Mouse (Mus musculus) lung, embryonic 14.5 days (tissue): ENCODE results near the gene Polr3g. TPM values are rescaled to one million over a fixed set of nuclear protein-coding genes. Genes with fewer than 3 reads are reported as not detected.
A peak's percentile ranks its signal among the peaks of the same experiment; 100 is the strongest.

Experiments used
- ATAC-seq: fragments of 200-750 bp; cut with Nextera tagmentation; 2 replicates; pipeline ENCODE4 v1.8.0; 2017; ENCODE audit warnings: mild to moderate bottlenecking, moderate TSS enrichment, moderate library complexity; ENCODE audit not compliant: insufficient read depth
- DNase-seq: peaks from one replicate; pipeline ENCODE4 v3.0.0-alpha.2; 2015
- H3K27ac ChIP-seq: fragments of 300-500 bp; sonication (generic); 2 replicates; pipeline ENCODE4 v1.5.1; 2014; ENCODE audit warnings: low read depth, mild to moderate bottlenecking, moderate library complexity
- H3K27me3 ChIP-seq: fragments of 300-500 bp; sonication (generic); 2 replicates; pipeline ENCODE4 v1.6.1; 2014; ENCODE audit warnings: low read length, control low read depth; ENCODE audit not compliant: insufficient read depth
- H3K36me3 ChIP-seq: fragments of 300-500 bp; sonication (generic); 2 replicates; pipeline ENCODE4 v1.6.1; 2014; ENCODE audit warnings: control low read depth; ENCODE audit not compliant: insufficient read depth
- H3K4me1 ChIP-seq: fragments of 300-500 bp; sonication (generic); 2 replicates; pipeline ENCODE4 v1.6.1; 2014; ENCODE audit warnings: antibody characterized with exemption, control low read depth; ENCODE audit not compliant: insufficient read depth
- H3K4me2 ChIP-seq: fragments of 300-500 bp; sonication (generic); 2 replicates; pipeline ENCODE4 v1.6.1; 2014; ENCODE audit warnings: mild to moderate bottlenecking
- H3K4me3 ChIP-seq: fragments of 300-500 bp; sonication (generic); 2 replicates; pipeline ENCODE4 v1.5.1; 2014; ENCODE audit warnings: low read depth, low read length
- H3K9ac ChIP-seq: fragments of 300-500 bp; sonication (generic); 2 replicates; pipeline ENCODE4 v1.6.1; 2014
- H3K9me3 ChIP-seq: fragments of 300-500 bp; sonication (generic); 2 replicates; pipeline ENCODE4 v1.6.1; 2016; ENCODE audit warnings: low read depth, low read length, control low read depth
- CTCF ChIP-seq: IDR thresholded peaks from 2 replicates; pipeline ENCODE4 v1.5.1; 2016; ENCODE audit warnings: antibody characterized with exemption, low read depth
- WGBS: fragments of 180-500 bp; shearing (Covaris S2); extraction: QIAGEN DNeasy Blood & Tissue Kit; methylation state at CpG from one replicate; pipeline ENCODE4 v1.1.7; 2014; 5-methylcytosine and 5-hydroxymethylcytosine counted together
- polyA plus RNA-seq: library from polyadenylated mRNA; unstranded; fragments of >200 nt; fragmentation: Nextera tagmentation; extraction: Ambion mirVana; gene quantifications from 2 replicates; pipeline ENCODE4 v1.2.1, GENCODE M21; 2014

Gene Polr3g
- polyA plus RNA-seq = 13.6 and 15.1 TPM in 2 replicates

DNA sequence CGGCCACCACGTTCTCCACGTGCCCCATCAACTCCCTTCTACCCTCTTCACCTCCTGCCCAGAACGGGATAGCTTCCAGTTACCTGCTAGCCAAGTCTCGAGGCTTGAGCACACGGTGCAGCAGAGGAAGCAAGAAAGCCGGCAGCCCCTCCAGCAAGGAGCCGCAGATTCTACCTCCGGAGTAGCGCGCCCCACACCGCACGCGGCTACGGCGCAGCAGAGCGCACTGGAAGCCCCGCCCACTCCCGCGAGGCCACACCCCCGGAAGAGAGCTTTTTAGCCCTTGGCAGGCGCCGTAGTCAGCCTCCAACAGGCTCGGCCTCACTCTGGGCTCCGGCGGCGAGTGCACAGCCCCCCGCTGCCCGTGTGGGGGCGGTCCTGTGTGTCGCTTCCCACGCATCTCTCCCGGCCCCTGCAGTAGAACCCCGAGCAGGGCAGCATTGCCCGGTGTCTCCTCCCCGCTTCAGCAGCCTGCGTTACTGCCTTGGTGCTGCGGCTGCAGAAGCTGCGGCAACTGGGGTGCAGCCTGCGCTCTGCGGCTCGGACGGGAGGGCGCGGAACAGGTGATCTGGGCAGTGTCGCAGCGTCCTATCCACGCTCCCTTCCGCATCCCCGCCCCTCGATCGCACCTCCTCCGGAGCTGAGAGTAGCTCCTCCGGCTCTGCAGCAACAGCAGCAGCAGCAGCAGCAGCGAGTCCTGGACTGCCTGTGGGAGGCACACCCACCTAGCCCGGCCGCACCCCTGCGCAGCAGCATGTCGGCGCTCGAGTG, at the start of gene Polr3g, which contains the start of gene Mblac2:
Polr3g (minus strand) TSS at position 239 of the 771 bp plus-strand sequence.
Mblac2 (plus strand) TSS at position 567 of the 771 bp plus-strand sequence.
- DNase-seq (peak; percentile 98), ATAC-seq (peak; percentile 97)
- Histone ChIP-seq H3K4me1 (peaks cover 7% of the 10 kb centered on the region; the same call in 1 of the 2 replicates), H3K27me3 (no peaks in the 10 kb centered on the region), H3K9ac (peak within 1 kb of the TSS; percentile 55), H3K4me3 (peak within 1 kb of the TSS; percentile 73), H3K27ac (peak within 1 kb of the TSS; percentile 81), H3K4me2 (peak within 1 kb of the TSS; percentile 100), H3K9me3 (no peaks in the 10 kb centered on the region), H3K36me3 (no peaks in the 10 kb centered on the region)
- peak; percentile 9; the same call in 1 of the 2 replicates for TF ChIP-seq CTCF
- WGBS = under 1% methylated on average over 61 of the region's 61 CpGs

DNA sequence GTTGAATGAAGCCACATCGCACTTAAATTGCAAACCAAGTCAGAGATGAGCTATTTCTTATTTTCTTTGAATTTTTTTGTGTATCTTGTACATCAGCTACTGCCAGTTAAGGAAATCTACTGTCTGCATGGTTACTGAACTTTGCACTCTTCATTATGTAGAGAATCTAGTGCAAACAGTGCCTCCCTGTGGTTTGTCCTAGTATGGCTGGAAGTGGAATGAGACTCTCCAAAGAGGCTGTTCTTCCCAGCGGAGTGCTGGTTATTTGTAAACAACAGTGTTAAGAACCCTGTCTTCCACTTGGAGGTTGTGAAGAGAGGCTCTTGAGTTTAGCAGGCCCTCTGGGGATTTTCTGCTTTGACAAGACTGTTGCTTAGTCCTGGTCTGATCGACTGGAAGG, 49.6 kb upstream of the Polr3g start:
- DNase-seq (peak; percentile 82), ATAC-seq (peak; percentile 44; the same call in 1 of the 2 replicates)
- no peak overlapping the region for H3K4me3 ChIP-seq
- no peaks in the 10 kb centered on the region for H3K9me3 ChIP-seq
- TF ChIP-seq CTCF = peak; percentile 67
- no peaks in the 10 kb centered on the region for H3K27me3 ChIP-seq
- H3K4me2 ChIP-seq = no peak overlapping the region
- H3K9ac ChIP-seq = no peak overlapping the region
- H3K4me1 ChIP-seq = no peaks in the 10 kb centered on the region
- 29% methylated on average over 3 of the region's 3 CpGs for WGBS
- no peaks in the 10 kb centered on the region for H3K36me3 ChIP-seq
- no peak overlapping the region for H3K27ac ChIP-seq

DNA sequence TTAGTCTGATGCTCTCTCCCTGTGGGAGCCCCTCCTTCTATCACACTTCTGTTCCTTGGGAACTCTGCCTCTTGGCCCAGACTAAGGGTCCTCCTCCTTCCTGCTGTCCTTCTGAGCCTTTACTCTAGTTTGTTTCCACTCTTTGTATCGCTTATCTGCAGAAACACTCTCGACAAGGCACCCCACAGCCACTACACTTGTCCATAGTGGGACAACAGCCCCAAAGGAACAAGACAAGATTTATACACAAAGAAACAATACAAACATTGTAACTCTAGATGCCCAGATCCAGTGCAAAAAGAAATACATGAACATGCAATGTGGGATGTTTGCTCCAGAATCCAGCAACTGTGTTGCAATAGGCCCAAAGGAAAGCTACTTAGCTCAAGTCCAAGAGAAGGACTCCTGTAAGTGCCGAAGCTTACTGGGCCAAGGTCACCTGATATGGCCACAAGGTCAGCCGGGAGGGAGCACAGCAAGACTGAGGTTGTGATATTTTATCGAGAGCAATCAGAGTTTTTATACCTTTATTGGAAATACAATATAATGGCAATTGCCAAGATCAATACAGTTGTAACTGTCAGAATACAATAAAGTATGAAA, 46.3 kb upstream of the Polr3g start:
- H3K4me3 ChIP-seq = no peak overlapping the region
- H3K36me3 ChIP-seq = no peaks in the 10 kb centered on the region
- ATAC-seq (no peak), DNase-seq (no peak)
- H3K27me3 ChIP-seq = no peaks in the 10 kb centered on the region
- no peak for TF ChIP-seq CTCF
- 80% methylated on average over 5 of the region's 5 CpGs for WGBS
- H3K4me1 ChIP-seq = no peaks in the 10 kb centered on the region
- no peak overlapping the region for H3K27ac ChIP-seq
- H3K4me2 ChIP-seq = no peak overlapping the region
- H3K9me3 ChIP-seq = no peaks in the 10 kb centered on the region
- no peak overlapping the region for H3K9ac ChIP-seq

DNA sequence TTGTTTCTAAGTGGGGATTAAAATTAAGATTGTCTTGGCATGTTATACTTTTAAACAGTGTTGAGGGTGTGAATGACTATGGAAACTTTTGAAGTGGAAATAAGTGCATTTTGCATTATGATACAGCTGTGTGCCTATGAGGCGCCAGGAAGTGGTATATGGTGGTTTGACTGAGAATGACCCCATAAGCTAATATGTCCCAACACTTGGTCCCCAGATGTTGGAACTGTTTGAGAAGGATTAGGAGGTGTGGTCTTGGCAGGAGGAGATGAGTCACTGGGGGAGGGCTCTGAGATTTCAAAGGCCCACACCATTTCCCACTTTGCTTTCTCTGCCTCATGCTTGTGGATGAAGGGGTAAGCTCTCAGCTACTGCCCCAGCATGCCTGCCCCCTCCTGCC, 44.5 kb upstream of the Polr3g start:
- Histone ChIP-seq H3K4me3 (no peak overlapping the region), H3K36me3 (no peaks in the 10 kb centered on the region), H3K9ac (no peak overlapping the region), H3K27ac (no peak overlapping the region), H3K4me2 (no peak overlapping the region), H3K27me3 (no peaks in the 10 kb centered on the region), H3K4me1 (no peaks in the 10 kb centered on the region), H3K9me3 (no peaks in the 10 kb centered on the region)
- ATAC-seq (peak; percentile 51; the same call in 1 of the 2 replicates), DNase-seq (no peak)
- WGBS = 86% methylated on average over 1 of the region's 1 CpGs
- TF ChIP-seq CTCF = no peak

DNA sequence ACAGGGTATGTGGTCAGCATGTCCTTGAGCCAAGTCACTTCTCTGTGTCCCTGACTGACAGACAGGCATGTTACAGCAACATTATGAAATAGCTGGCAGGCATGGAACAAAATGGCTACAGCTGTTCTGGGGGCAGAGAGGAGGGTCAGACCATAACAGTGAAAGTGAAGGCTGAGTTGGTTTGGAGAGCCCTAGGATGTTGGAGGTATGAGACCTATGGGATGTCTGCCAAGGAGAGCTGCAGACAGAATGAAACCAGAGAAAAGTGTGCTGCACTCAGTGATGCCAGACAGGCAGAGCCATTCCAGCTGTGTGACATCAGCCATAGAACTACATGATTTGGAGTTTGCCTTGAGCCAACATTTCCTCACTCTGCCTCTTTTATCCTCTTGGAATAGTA, 44.1 kb upstream of the Polr3g start:
- no peak overlapping the region for H3K4me3 ChIP-seq
- peak; percentile 90 for ATAC-seq

DNA sequence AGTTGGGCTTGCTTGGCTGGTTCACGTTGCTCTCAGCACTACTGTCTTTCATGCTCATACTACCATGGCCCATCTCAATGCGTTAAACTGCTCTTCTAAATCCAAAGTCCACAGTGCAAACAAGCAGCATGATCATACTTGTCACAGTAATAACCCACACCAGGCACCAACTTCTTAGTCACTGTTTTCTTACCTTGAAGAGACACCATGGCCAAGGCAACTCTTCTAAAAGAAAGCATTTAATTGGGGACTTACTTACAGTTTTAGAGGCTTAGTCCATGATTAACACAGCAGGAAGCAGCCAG, 33.2 kb upstream of the Polr3g start:
- no peak overlapping the region for H3K27ac ChIP-seq
- no peak for DNase-seq
- ATAC-seq = no peak
- WGBS = 33% methylated on average over 2 of the region's 2 CpGs
- H3K4me1 ChIP-seq = no peaks in the 10 kb centered on the region
- no peaks in the 10 kb centered on the region for H3K9me3 ChIP-seq
- H3K4me2 ChIP-seq = no peak overlapping the region
- TF ChIP-seq CTCF = no peak
- no peaks in the 10 kb centered on the region for H3K27me3 ChIP-seq
- no peak overlapping the region for H3K9ac ChIP-seq
- no peaks in the 10 kb centered on the region for H3K36me3 ChIP-seq
- H3K4me3 ChIP-seq = no peak overlapping the region

More for the DNA sequence above, 44.1 kb upstream of the Polr3g start:
- Histone ChIP-seq H3K9ac (no peak overlapping the region), H3K36me3 (no peaks in the 10 kb centered on the region), H3K27me3 (no peaks in the 10 kb centered on the region), H3K4me2 (no peak overlapping the region), H3K4me1 (no peaks in the 10 kb centered on the region), H3K9me3 (no peaks in the 10 kb centered on the region), H3K27ac (no peak overlapping the region)
- TF ChIP-seq CTCF = no peak
- DNase-seq = peak; percentile 69

DNA sequence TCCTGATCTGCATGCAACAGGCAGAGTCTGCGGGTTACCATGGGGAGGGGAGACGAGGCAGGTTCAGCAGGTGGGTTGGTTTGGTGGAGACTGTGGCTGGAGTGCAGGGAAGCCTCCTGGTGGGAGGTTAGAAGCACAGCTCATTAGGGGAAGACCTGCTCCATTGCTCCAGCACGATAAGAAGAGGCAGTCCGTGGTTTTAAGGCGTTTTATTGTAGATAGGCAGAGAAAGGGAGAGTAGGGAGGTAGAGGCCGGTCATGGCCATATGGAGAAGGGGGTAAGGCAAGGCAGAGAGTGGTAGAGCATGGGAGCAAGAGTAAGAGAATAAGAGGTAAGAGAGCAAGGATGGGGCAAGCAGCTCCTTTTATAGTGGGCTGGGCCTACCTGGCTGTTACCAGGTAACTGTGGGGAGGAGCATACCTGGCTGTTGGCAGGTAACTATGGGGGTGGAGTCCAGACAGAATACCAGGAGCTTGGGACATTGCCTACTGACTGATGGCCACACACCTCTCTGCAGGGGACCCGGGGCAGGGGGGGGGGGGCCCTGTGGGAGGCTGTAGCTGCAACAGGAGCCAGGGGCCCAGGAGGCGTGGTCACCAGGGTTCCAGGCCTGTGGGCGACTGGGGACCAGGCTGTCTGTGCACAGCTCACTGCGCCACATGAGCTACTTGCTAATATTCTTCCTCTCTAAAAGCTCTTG, 32.7 kb upstream of the Polr3g start:
- Histone ChIP-seq H3K9ac (no peak overlapping the region), H3K27ac (no peak overlapping the region), H3K9me3 (no peaks in the 10 kb centered on the region), H3K27me3 (no peaks in the 10 kb centered on the region), H3K36me3 (no peaks in the 10 kb centered on the region), H3K4me3 (no peak overlapping the region), H3K4me2 (no peak overlapping the region), H3K4me1 (no peaks in the 10 kb centered on the region)
- no peak for ATAC-seq
- TF ChIP-seq CTCF = no peak
- DNase-seq = no peak
- WGBS = 49% methylated on average over 10 of the region's 10 CpGs
